Mouse (Mus musculus) activated CD4-positive, CD25-positive, alpha-beta regulatory T cell, adult 9 weeks (primary cell): ENCODE measurements around the gene Tas2r130. TPM values are rescaled to one million over a fixed set of nuclear protein-coding genes. Genes with fewer than 3 reads are reported as not detected.

ENCODE experiments used
- polyA plus RNA-seq: library from polyadenylated mRNA; unstranded; fragments of 100-300 nt; shearing (Covaris generic); gene quantifications from one replicate; pipeline ENCODE4 v1.2.1, GENCODE M21; 2017

Gene Tas2r130
- not detected for polyA plus RNA-seq

DNA sequence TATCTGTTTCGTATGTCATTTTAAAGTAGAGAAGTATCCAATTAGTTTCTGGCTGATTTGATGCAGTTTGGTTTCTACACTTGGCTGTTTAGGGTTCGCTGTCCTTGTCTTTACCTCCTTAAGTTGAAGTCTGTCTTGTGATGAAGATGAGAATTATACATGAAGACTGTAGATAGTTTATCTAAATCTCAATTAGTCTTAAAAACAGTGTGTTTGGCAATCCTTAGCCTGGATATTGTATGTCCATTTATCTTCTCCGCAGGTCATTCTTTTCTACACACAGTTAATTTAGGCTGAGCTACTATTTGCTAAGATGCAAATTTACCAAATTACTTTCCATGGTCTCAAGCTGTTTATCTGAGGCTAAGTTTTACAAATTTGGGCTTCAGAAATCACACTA is at the start of gene Tas2r130:
TSS of gene Tas2r130 (minus strand) at position 101 of the 400 bp plus-strand sequence.

DNA sequence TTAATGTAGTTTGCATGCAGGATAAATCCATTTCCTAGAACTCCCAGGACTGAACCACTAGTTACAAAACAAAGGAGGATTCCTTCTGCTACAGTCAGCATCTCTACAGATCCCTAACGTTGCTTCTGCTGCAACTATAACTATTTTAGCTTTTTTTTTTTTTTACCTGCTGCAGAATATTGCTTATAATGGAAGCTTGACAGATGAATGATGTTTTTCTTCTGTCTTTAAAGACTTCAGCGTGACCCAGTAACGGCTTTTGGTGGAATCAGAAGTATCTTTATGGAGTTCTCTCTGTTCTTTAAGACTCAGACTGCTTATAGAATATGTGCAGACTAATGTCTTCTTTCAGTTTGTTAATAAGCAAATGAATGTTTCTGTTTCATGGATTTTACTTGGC is 48.1 kb upstream of the Tas2r130 start, which contains the start of gene Tas2r106:
TSS of gene Tas2r106 (minus strand) at position 101 of the 400 bp plus-strand sequence.

DNA sequence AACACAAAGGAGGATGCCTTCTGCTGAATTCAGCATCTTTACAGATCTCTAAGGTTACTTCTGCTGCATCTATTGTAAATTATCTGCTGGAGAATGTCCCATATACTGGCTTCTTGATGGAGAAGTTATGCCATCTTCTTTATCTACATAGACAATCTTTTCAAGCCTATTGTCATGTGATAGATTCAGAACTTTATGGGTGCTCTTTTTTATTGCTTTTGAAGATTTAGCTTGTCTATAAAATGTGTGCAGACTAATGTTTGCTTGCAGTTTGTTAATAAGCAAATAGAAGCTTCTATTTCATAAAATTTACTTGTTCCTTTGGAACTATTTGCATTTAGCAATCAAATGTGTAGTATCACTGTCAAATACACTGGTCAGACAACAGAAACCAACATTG is 29.3 kb upstream of the Tas2r130 start, which contains the start of gene Tas2r107:
TSS of gene Tas2r107 (minus strand) at position 101 of the 400 bp plus-strand sequence.

Other genes with a start within 250 kb of the Tas2r130 start
- gene Ybx3, start 242.4 kb downstream of the Tas2r130 start, polyA plus RNA-seq = 8.9 TPM
- not detected for gene 5430401F13Rik, start 144.5 kb downstream of the Tas2r130 start, polyA plus RNA-seq
- gene Gm6619, start 144.5 kb downstream of the Tas2r130 start, polyA plus RNA-seq = not detected
- not detected for gene Tas2r107, start 29.2 kb upstream of the Tas2r130 start, polyA plus RNA-seq
- not detected for gene Tas2r106, start 48.0 kb upstream of the Tas2r130 start, polyA plus RNA-seq
- not detected for gene Tas2r104, start 54.8 kb upstream of the Tas2r130 start, polyA plus RNA-seq
- gene Tas2r105, start 56.6 kb upstream of the Tas2r130 start, polyA plus RNA-seq = not detected
- not detected for gene Tas2r114, start 59.2 kb upstream of the Tas2r130 start, polyA plus RNA-seq